Mouse (Mus musculus) spleen, adult 2 months (tissue): ENCODE data around the gene Cacna1f.

Experiments
- CTCF ChIP-seq: fragments of 200-500 bp; IDR thresholded peaks from 2 replicates; pipeline ENCODE4 v1.5.1; 2011; ENCODE audit warnings: mild to moderate bottlenecking, inconsistent platforms; ENCODE audit not compliant: insufficient read depth, insufficient read length, insufficient replicate concordance; ENCODE audit errors: extremely low read depth
- POLR2A ChIP-seq: fragments of 200-500 bp; IDR thresholded peaks from 2 replicates; pipeline ENCODE4 v1.6.1; 2011; ENCODE audit warnings: low read depth, low read length, inconsistent platforms

- TF ChIP-seq CTCF: no peak
- no peak for TF ChIP-seq POLR2A
These were observed 33.5 kb upstream of the Cacna1f start, which contains the start of gene Foxp3 for GRCm38 (mm10) chrX:7573176-7574086.
